Mouse (Mus musculus) myocyte (in vitro differentiated cells): ENCODE measurements around the gene Myh6.

ENCODE experiments used
- CEBPB ChIP-seq: IDR thresholded peaks from 2 replicates; pipeline ENCODE4 v1.6.1; 2011; ENCODE audit warnings: mild to moderate bottlenecking, moderate library complexity; ENCODE audit not compliant: poor library complexity, insufficient read depth, severe bottlenecking
- E2F4 ChIP-seq: IDR thresholded peaks from one replicate; pipeline ENCODE4 v1.6.1; 2011; ENCODE audit warnings: mild to moderate bottlenecking, control low read depth, moderate library complexity; ENCODE audit not compliant: insufficient read depth
- MAX ChIP-seq: IDR thresholded peaks from one replicate; pipeline ENCODE4 v1.6.1; 2011; ENCODE audit warnings: low read depth, mild to moderate bottlenecking, control low read depth
- MYOD1 ChIP-seq, 3 experiments: IDR thresholded peaks; one replicate each; pipeline ENCODE4 v1.6.1; 2011; ENCODE audit warnings: control low read depth in 2 of 3, low read depth in 2 of 3, mild to moderate bottlenecking in 2 of 3, moderate library complexity in 1 of 3; ENCODE audit not compliant: insufficient read length in 2 of 3, control insufficient read depth in 1 of 3
- MYOG ChIP-seq, 3 experiments: IDR thresholded peaks; one replicate each; pipeline ENCODE4 v1.6.1; 2011; ENCODE audit warnings: control low read depth in 2 of 3, low read depth in 2 of 3, mild to moderate bottlenecking in 2 of 3; ENCODE audit not compliant: insufficient read length in 2 of 3, control insufficient read depth in 1 of 3, insufficient read depth in 1 of 3
- POLR2A ChIP-seq: IDR thresholded peaks from one replicate; pipeline ENCODE4 v1.6.1; 2011; ENCODE audit warnings: low read depth, mild to moderate bottlenecking, control low read depth, moderate library complexity; ENCODE audit not compliant: insufficient read length
- POLR2AphosphoS2 ChIP-seq: IDR thresholded peaks from one replicate; pipeline ENCODE4 v1.6.1; 2011; ENCODE audit warnings: low read depth, control low read depth; ENCODE audit not compliant: insufficient read length
- REST ChIP-seq: IDR thresholded peaks from one replicate; pipeline ENCODE4 v1.6.1; 2011; ENCODE audit warnings: mild to moderate bottlenecking, control low read depth, moderate library complexity; ENCODE audit not compliant: insufficient read depth, insufficient read length
- SRF ChIP-seq: IDR thresholded peaks from one replicate; pipeline ENCODE4 v1.6.1; 2011; ENCODE audit warnings: low read depth; ENCODE audit not compliant: control insufficient read depth, insufficient read length
- TCF12 ChIP-seq: IDR thresholded peaks from one replicate; pipeline ENCODE4 v1.6.1; 2011; ENCODE audit warnings: mild to moderate bottlenecking, control low read depth; ENCODE audit not compliant: poor library complexity, insufficient read depth, severe bottlenecking
- TCF3 ChIP-seq: IDR thresholded peaks from one replicate; pipeline ENCODE4 v1.6.1; 2011; ENCODE audit warnings: low read depth, control low read depth; ENCODE audit not compliant: insufficient read length
- USF1 ChIP-seq: IDR thresholded peaks from one replicate; pipeline ENCODE4 v1.6.1; 2011; ENCODE audit warnings: low read depth, mild to moderate bottlenecking, control low read depth, moderate library complexity

DNA sequence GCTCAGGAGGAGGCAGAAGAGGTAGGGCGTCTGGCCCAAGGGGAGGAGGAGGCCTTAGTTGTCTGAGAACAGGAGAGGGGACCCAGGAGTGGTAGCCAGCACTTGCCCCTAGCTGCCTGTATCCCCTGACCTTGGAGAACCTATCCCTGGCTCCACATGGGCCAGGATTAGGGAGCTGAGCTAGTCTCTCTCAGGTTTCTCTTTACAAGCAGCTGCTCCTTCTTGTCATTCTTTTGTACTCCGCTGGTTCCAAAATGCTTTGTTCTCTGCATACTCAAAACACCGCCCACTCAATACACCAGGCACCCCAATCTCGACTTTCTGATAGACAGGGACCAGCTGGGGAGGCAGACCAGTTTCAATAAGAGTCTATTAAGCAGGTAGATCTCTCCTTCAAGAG lies 30.6 kb upstream of the Myh6 start:
- no peak for TF ChIP-seq POLR2A
- TF ChIP-seq MYOD1 (IDR thresholded peaks at IDR 0.05; ENCODE audit: control insufficient read depth in 1 of 3, insufficient read length in 2 of 3, low read depth in 2 of 3) = peak; percentile 73 to 83 (median 76)
- no peak for TF ChIP-seq TCF3
- no peak for TF ChIP-seq USF1
- peak in 2 of 3 experiments; percentile 31 to 59 for TF ChIP-seq MYOG (IDR thresholded peaks at IDR 0.05; ENCODE audit: control insufficient read depth in 1 of 3, insufficient read depth in 1 of 3, insufficient read length in 2 of 3, low read depth in 2 of 3)
- no peak for TF ChIP-seq MAX
- TF ChIP-seq TCF12 = peak; percentile 56
- TF ChIP-seq REST = no peak
- no peak for TF ChIP-seq POLR2AphosphoS2
- TF ChIP-seq SRF = no peak
- TF ChIP-seq E2F4 = no peak
- TF ChIP-seq CEBPB = no peak
